ENCODE assay signal across 31 mouse cellular contexts in genomic region chr10:109237026-109237425, GRCm38 (mm10).
DNase-seq lines count a peak whose midpoint lies in the region; ATAC-seq and TF ChIP-seq lines count a peak whose summit lies in the region.
"Had no signal": no experiment of that assay in that cellular context is flagged by ENCODE, and none has a peak within 500 bp of the region (broad histone marks: within the 10 kb centered on the region; RNA-seq: fewer than 3 reads in every experiment).

No protein-coding gene starts in this region.

- no peak overlapping the region for H3K4me3 ChIP-seq in forebrain, embryonic 16.5 days (replicated peaks; ENCODE audit: low read length)
- no peak overlapping the region for H3K4me3 ChIP-seq in forebrain, embryonic 14.5 days (ENCODE audit: low read depth, low read length)
- no peak overlapping the region for H3K4me3 ChIP-seq in layer of hippocampus, adult 2 months
- no peak overlapping the region for H3K4me3 ChIP-seq in thymus, adult 2 months (ENCODE audit: control insufficient read depth, insufficient read depth, low read length)
- H3K4me3 ChIP-seq: erythroblast, embryonic 14.5 days; heart, embryonic 12.5 days; limb, embryonic 12.5 days; liver, embryonic 15.5 days; lung, embryonic 15.5 days; neural tube, embryonic 13.5 days had no signal

- no peaks in the 10 kb centered on the region for H3K36me3 ChIP-seq in forebrain, embryonic 16.5 days (ENCODE audit: control insufficient read depth, insufficient read depth)
- H3K36me3 ChIP-seq in forebrain, embryonic 14.5 days (ENCODE audit: control insufficient read depth, insufficient read depth, low read length): no peaks in the 10 kb centered on the region
- no peaks in the 10 kb centered on the region for H3K36me3 ChIP-seq in thymus, adult 2 months (ENCODE audit: control insufficient read depth, insufficient read depth, low read length)
- H3K36me3 ChIP-seq: heart, embryonic 12.5 days; limb, embryonic 12.5 days; liver, embryonic 15.5 days; lung, embryonic 15.5 days; neural tube, embryonic 13.5 days had no signal

- no peak overlapping the region for H3K4me2 ChIP-seq in forebrain, embryonic 16.5 days (ENCODE audit: low read length)
- H3K4me2 ChIP-seq in forebrain, embryonic 14.5 days (ENCODE audit: low read length): no peak overlapping the region
- H3K4me2 ChIP-seq: heart, embryonic 12.5 days; hindbrain, embryonic 14.5 days; limb, embryonic 12.5 days; liver, embryonic 15.5 days; lung, embryonic 15.5 days; midbrain, embryonic 11.5 days; neural tube, embryonic 13.5 days had no signal

- ATAC-seq in forebrain, embryonic 16.5 days: 0 out of 2 replicates have a peak, but pooled peaks have one; percentile 26
- ATAC-seq in forebrain, embryonic 14.5 days: no peak
- ATAC-seq: inflammation-experienced regulatory T-cells, adult 6 months had no signal

- TF ChIP-seq CTCF in layer of hippocampus, adult 2 months (conservative IDR thresholded peaks at IDR 0.05): no peak
- TF ChIP-seq CTCF in thymus, adult 2 months (IDR thresholded peaks at IDR 0.05; ENCODE audit: borderline replicate concordance, control insufficient read depth, extremely low read depth, insufficient read depth, low read length, poor library complexity): no peak

- WGBS in forebrain, embryonic 16.5 days: 55% methylated on average over 7 of the region's 7 CpGs
- WGBS in forebrain, embryonic 14.5 days: 59% methylated on average over 7 of the region's 7 CpGs
- 81% methylated on average over 7 of the region's 7 CpGs for WGBS in thymus, adult 2 months

- no peaks in the 10 kb centered on the region for H3K27me3 ChIP-seq in forebrain, embryonic 16.5 days (replicated peaks; ENCODE audit: control insufficient read depth, insufficient read depth, low read length)
- H3K27me3 ChIP-seq in forebrain, embryonic 14.5 days (replicated peaks; ENCODE audit: control insufficient read depth, insufficient read depth, low read length): no peaks in the 10 kb centered on the region
- H3K27me3 ChIP-seq in thymus, adult 2 months (ENCODE audit: control insufficient read depth, insufficient read depth, low read length): no peaks in the 10 kb centered on the region
- H3K27me3 ChIP-seq: CH12.LX; heart, embryonic 12.5 days; limb, embryonic 12.5 days; liver, embryonic 15.5 days; lung, embryonic 15.5 days; neural tube, embryonic 13.5 days had no signal

- DNase-seq in forebrain, embryonic 14.5 days (ENCODE audit: low spot score): no peak
- peak; percentile 11 for DNase-seq in layer of hippocampus, adult 2 months (ENCODE audit: low spot score in 2 of 2)
- no peak for DNase-seq in layer of hippocampus, postnatal 25 days (ENCODE audit: extremely low spot score in 1 of 2, low spot score in 1 of 2)
- peak; percentile 59 for DNase-seq in Muller cell, postnatal 12 days (ENCODE audit: inconsistent ontology term)
- DNase-seq in layer of hippocampus, postnatal 36 days: peak; percentile 12 to 13
- no peak for DNase-seq in thymus, adult 2 months
- no peak for DNase-seq in adrenal gland, postnatal 14 days
- DNase-seq: adrenal gland, postnatal 25 days; cerebellum, adult 2 months; gastrocnemius, postnatal 25 days; heart, adult 18-20 months; heart, postnatal 4 days; kidney, adult 11 months; kidney, postnatal 14 days; lung, postnatal 36 days; right cerebral cortex, postnatal 25 days; spleen, adult 18-20 months; thymus, adult 18-20 months; thymus, postnatal 36 days had no signal

- no peak overlapping the region for H3K9ac ChIP-seq in forebrain, embryonic 16.5 days (replicated peaks; ENCODE audit: low read depth, low read length)
- no peak overlapping the region for H3K9ac ChIP-seq in forebrain, embryonic 14.5 days (ENCODE audit: low read length)
- H3K9ac ChIP-seq: heart, embryonic 12.5 days; hindbrain, embryonic 14.5 days; limb, embryonic 12.5 days; liver, embryonic 15.5 days; lung, embryonic 15.5 days; neural tube, embryonic 13.5 days had no signal

- no peaks in the 10 kb centered on the region for H3K4me1 ChIP-seq in forebrain, embryonic 16.5 days (replicated peaks; ENCODE audit: control insufficient read depth, insufficient read depth, low read length)
- no peaks in the 10 kb centered on the region for H3K4me1 ChIP-seq in forebrain, embryonic 14.5 days (ENCODE audit: control insufficient read depth, insufficient read depth, low read length)
- H3K4me1 ChIP-seq in thymus, adult 2 months (replicated peaks; ENCODE audit: control insufficient read depth, insufficient read depth, low read length): no peaks in the 10 kb centered on the region
- H3K4me1 ChIP-seq: heart, embryonic 12.5 days; limb, embryonic 12.5 days; liver, embryonic 15.5 days; lung, embryonic 15.5 days; neural tube, embryonic 13.5 days had no signal

- H3K27ac ChIP-seq in forebrain, embryonic 16.5 days (ENCODE audit: low read length): no peak overlapping the region
- H3K27ac ChIP-seq in forebrain, embryonic 14.5 days (ENCODE audit: low read depth, low read length): no peak overlapping the region
- H3K27ac ChIP-seq in layer of hippocampus, adult 2 months: no peak overlapping the region
- H3K27ac ChIP-seq in thymus, adult 2 months (ENCODE audit: control insufficient read depth, insufficient read depth, low read length): no peak overlapping the region
- H3K27ac ChIP-seq: hindbrain, embryonic 14.5 days; limb, embryonic 12.5 days; liver, embryonic 15.5 days; lung, embryonic 15.5 days; neural tube, embryonic 13.5 days; stomach, postnatal 0 days had no signal

- TF ChIP-seq POLR2A in thymus, adult 2 months (IDR thresholded peaks at IDR 0.05; ENCODE audit: control insufficient read depth, extremely low read depth, insufficient read depth, low read length, poor library complexity): no peak

- H3K9me3 ChIP-seq in forebrain, embryonic 16.5 days (ENCODE audit: control insufficient read depth, low read length): no peaks in the 10 kb centered on the region
- no peaks in the 10 kb centered on the region for H3K9me3 ChIP-seq in forebrain, embryonic 14.5 days (replicated peaks; ENCODE audit: control insufficient read depth, low read length)
- H3K9me3 ChIP-seq: heart, embryonic 12.5 days; limb, embryonic 12.5 days; liver, embryonic 15.5 days; lung, embryonic 15.5 days; neural tube, embryonic 13.5 days had no signal

Comparison
In these comparisons a context has a peak if more than half of its experiments do, and no peak if none do; other contexts are left out.
1. DNase-seq: peak in layer of hippocampus, adult 2 months (2 of 2), Muller cell, postnatal 12 days (single experiment) and layer of hippocampus, postnatal 36 days (2 of 2); none in forebrain, embryonic 14.5 days (single experiment), layer of hippocampus, postnatal 25 days (0 of 2), thymus, adult 2 months (single experiment) and adrenal gland, postnatal 14 days (single experiment).